Mouse (Mus musculus) NIH3T3 (cell line): ENCODE results near the gene Mfap2.
A peak's percentile ranks its signal among the peaks of the same experiment; 100 is the strongest.

Source experiments
- DNase-seq: peaks from one replicate; pipeline ENCODE4 v3.0.0-alpha.2; 2012; ENCODE audit warnings: low read depth

The Mfap2 gene

DNA sequence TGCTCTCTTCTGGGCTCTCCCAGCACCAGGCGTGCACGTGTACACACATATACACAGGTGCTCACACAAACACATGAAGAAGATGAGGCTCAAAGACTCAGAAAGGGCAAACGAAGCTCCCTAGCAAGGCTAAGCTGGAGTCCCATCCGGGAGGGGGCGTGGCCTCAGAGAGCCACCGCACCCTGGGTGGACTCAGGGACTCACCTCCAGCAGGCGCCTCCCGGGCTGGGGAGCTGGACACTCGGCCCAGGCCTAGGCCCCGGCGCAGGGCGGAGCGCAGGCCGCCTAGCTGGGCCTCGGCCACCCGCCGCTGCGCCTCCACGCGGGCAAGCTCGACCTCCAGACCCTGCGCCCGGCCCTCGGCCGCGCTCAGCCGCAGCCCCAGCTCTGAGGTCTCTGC is 14.8 kb downstream of the Mfap2 start:
- no peak for DNase-seq

DNA sequence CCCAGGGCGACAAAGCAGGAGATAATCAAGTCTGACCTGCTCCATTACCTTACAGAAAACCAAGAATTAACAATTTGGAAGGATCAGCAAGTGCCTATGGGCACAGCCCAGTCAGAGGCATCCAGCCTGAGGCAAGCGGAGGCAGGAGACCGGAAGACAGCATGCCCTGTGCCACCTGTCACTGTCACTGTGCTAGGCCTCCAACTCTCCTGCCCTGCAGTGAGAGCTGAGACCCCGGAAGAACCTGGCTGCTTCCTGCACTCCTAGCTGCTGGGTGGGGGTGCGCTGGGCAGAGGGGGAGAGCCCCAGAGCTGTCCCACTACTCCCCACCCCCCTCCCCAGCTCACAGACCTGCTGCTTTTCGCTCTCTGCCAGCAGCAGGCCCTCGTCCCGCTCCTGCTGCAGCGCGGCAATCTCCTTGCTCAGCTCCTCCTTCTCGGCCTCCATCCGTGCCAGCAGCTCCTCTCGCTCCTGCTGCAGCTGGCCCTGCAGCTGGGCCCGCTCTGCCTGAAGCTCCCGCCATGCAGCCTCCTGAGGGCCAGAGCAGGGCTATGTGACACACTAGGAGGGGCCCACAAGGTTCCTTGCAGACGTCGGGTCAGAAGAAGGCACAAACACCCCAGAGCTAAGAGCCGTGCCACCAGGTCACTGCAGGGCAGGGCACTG is 20.5 kb downstream of the Mfap2 start:
- no peak for DNase-seq

- peak; percentile 82 for DNase-seq
Measured at GRCm38 (mm10) chr4:141031733-141032132, 21.5 kb downstream of the Mfap2 start.

- DNase-seq, result no peak
Measured at GRCm38 (mm10) chr4:141033606-141034549, 23.7 kb downstream of the Mfap2 start.

DNA sequence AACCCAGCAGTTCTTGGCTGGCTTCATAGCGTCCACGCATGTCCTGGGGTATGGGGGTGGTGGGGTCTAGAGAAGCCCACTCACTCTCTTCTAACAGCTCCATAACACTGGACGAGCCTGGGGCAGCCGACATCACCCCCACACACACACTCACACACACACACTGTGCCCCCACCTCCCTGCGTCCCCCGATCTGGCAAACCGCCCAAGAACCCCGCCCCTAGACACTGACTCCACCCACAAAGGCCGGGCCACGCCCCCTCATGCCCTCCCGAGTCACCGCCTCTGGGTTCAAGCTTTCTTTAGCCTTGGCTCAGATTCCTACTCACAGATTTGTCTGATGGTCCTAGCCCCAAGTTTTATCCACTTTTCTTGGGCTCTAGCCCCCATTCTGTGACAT is 30.9 kb downstream of the Mfap2 start:
- DNase-seq, result no peak

DNA sequence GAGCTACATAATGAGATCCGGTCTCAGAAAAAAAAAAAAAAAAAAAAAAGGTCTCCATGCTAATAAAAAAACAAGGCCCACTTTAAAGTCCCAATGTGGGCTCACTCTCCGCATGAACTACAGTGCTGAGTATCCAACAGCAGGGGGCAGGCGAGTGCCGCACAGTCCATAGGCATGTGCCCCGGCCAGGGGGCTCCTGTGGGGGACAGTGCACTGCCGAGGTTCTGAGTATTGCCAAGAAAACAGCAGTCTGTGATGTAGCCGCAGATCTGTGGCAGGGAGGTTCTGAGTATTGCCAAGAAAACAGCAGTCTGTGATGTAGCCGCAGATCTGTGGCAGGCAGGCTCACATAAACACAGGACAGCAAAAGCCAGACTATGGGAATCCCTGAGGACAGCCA is 34.6 kb downstream of the Mfap2 start:
- DNase-seq, result peak; percentile 70

DNA sequence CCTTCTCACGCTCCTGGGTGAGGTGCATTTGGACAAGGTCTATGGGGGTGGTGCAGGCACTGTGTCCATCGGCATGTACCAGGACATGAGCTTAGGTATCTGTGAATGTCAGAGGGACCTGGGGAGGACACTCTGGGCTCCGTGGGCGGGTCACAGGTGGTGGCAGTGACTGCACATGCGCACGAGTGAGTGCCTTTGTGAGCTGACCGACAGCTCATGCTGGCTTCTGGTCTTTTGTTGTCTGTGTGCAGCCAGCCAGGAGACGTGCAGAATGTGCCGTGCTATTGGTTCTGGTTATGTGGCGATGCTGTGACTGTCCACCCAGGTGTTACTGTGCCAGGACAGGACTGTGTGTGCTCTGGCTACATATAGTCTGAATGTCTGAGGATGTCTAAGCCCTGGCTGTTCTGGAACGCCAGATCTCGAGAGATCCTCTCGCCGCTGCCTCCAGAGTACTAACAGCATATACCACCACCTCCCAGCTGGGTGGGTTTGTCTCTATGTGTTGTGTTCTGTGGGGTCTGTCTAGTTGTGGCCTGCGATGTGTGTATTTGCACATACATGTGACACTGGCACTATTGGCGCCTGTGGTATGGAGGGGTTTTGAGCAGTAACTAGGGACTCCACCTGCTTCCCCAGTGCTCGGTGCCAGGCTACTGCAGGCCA is 38.7 kb downstream of the Mfap2 start:
- no peak for DNase-seq

DNA sequence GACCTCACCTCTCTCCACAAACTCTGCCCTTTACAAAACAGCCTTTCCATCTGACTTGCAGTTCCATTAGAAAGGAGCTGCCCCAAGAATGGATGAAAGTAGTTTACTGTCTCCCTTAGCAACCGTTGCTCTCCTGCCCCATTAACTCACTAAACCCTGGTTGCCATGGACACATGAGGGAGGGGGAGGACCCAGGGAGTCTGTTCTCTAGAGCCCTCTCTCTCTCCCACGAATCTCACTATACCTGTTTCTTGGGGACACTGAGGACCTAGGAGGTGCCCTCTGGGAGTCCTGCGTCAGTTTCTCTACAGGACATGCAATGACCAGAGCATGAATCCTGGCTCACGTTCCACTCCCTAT is 39.2 kb downstream of the Mfap2 start:
- DNase-seq, result no peak

- DNase-seq, result no peak
Measured at GRCm38 (mm10) chr4:141052442-141052841, 42.2 kb downstream of the Mfap2 start.

DNA sequence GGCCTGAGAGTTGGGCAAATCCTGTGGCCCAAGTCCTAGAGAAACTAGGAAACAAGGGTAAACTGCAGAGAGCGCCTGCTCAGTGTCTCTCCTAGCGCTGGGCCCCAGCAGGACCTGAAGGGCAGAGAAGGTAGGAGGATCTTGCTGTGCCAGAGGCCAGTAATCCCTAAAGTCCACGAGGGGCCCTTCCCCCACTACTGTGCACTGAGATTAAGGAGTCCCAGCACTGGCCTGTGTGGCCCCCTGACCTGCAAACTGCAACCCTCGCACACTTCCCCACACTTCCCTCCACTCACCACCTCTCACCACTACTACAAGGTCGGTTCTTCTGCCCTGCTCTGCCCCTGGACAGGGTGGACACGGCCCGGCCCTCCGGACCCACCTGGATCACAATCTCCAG is 42.9 kb downstream of the Mfap2 start:
- no peak for DNase-seq

- no peak for DNase-seq
Measured at GRCm38 (mm10) chr4:141053568-141054161, 43.4 kb downstream of the Mfap2 start.

- no peak for DNase-seq
Measured at GRCm38 (mm10) chr4:141056970-141057369, 46.8 kb downstream of the Mfap2 start.

- DNase-seq, result no peak
Measured at GRCm38 (mm10) chr4:141058835-141059234, 48.6 kb downstream of the Mfap2 start.

DNA sequence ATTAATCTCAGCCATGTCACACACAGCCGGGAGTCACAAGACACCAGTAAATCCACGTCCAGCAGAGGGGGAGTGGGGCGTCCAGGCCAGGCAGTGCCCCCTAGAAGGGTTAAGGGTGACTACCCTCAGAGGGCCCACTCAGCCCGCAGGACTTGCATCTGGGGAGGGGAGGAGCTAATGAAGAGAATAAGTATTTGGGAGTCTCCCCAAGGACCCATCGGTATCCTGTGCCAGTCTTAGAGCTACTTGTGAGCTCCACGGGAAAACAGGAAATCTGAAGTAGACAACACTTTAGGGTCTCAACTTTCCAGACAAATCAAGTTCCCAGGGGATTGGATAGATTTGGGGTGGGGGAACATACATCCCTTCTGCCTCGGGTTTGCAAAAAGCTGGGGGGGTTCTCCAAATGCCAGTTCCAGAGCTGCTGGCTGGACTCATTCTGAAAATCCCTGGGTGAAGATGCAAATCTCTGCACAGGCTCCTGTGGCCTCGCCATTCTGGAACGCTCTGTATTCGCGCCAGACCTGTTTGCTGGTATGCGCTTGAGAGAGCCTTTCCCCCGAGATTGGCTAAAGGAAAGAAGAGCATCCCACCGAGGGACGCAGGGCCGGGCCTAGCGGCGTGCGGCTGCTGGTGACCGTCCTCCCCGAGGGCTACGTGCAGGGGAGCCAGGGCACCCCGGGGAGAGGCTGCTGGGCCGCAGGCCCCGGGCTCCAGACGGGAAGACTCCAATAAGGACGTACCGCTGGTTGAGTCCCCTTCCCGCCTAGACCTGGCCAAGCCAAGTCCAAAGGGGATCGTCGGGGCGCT is 49.6 kb downstream of the Mfap2 start:
- DNase-seq, result peak; percentile 49

DNA sequence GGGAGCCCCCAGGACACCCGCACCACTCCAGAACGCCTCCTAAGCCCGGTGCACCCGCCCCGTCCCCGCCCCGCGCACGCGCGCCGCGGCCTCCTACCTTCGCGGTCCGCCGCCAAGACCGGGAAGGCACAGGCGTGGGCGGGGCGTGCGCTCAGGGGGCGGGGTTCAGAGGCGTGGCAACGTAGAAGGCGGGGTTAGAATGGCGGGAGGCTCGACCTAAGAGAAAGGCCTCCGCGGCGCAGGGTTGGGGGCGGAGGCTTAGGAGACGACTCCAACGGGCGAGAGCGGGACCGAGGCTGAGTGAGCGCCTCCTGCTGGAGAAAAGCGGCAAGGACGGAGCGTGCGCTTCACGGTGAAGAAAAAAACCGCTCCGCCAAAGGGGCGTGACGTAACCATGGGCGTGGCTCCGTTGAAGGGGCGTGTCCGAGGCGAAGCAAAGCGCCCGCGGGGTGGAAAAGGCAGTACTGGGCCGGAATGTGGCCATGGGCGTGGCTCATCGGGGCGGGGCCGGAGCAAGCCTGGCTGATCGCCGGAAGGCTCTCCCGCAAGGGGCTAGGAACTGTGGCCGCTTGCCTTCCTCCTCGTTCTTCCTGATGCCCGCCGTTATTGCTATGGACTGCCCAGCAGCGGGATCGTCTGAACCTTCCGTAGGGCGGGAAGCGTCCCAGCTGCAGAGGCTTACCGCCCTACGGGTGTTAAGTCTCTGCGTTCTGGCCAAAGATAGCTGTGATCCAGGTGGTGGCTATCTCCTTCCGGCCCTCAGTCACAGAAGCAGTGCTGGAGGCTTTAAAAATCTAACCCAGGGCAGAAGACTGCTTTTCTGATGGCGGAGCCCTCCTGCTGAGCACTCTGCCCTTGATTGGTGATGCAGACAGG is 50.4 kb downstream of the Mfap2 start, which contains the start of gene Crocc:
Gene Crocc, minus strand, starts transcription at position 125 of the 876 bp plus-strand sequence.
- DNase-seq, result peak; percentile 99

GRCm38 (mm10) chr4:141064104-141064659 is 54.0 kb downstream of the Mfap2 start:
- no peak for DNase-seq

GRCm38 (mm10) chr4:141065123-141065522 is 54.9 kb downstream of the Mfap2 start:
- peak; percentile 91 for DNase-seq
